Mouse (Mus musculus) lung, postnatal 4 days (tissue): ENCODE measurements around the gene Slc12a7.
"Not testable (repeated sequence)": the region's sequence is repeated elsewhere in the genome, so short reads cannot be mapped to it uniquely, and the experiment has no call there.

Experiments
- DNase-seq, 2 experiments: peaks; one replicate each; pipeline ENCODE4 v3.0.0; 2021

The Slc12a7 gene

DNA sequence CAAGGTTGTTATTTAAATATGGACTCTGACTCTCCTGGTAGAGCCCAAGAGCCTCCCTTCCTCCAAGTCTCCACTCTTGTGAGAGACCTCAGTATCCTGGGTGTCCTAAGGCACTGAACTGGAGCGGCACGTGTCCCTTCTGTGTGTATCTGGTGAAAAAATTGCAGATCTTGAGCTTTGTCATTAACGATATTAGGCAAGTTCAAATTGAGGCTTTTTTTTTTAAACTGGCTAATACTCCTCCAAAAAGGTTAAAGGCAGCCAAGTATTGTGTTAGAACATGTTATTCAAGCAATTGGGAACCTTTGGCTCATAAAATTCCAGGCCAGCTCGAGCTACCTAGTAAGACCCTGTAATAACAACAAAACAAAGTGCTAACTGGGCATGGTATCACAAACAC lies 12.7 kb upstream of the Slc12a7 start:
- no peak for DNase-seq

DNA sequence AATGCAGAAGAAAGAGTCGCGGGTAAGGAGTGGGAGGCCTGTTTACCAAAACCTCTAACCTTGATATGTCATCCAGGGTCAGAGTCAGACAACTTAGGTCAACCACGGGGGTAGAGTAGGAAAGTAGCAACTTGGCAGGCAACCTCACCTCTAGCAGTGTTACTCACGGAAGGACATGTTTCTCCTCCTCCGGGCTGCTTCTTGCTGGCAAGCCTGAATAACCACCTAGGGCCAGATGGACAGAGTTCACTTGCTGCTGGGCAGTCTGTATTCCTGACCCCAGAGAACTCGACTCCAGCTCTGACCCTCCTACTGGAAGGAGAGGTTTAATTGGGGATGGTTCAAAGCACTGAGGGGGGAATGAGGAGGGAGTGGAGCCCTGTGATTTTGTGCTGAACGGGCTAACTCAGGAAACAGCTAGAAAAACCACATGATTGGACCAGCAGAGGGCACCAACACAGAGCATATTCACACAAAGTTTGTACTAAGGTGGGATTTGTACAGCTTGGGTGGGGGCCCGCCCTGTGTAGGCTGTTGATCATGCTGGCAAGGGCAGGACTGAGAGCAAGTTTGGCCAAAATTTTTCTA lies 9.7 kb upstream of the Slc12a7 start:
- peak in 1 of 2 experiments; percentile 57 for DNase-seq

DNA sequence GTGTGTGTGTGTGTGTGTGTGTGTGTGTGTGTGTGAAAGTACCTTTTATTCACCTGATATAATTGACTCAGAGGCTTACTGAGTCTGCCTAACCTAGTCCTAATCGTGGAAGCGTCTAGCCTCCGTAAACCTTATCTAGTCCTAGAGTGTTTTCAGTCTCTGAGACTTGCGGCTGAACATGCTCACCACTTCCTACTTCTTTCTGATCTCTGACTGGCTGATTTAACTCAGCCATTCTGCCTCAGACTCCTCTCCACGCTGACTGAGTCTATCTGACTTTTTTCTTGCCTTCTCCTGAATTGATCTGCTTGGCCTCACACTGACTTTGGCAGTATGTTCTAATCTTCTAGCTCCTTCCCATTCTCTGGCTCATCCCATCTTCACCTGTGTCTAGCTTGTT lies 7.6 kb upstream of the Slc12a7 start:
- no peak for DNase-seq

DNA sequence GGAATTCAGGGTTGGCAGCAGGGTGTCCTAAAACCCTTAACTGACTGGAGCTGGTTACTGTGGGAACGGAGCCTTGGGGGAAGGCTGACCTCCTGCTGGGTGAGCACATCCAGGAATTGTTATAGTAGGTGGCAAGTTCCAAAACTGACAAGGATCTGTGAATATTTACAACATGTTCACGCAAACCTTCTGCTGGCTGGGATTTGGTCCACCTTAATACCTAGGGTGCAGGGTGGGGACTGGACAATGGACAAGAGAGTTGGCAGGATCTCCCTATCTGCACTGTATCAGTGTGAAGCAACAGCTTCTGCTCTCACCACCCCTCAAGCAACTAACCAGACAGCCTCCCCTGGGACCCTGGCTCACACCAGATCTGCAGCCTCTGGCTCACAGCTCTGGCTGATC lies 5.3 kb upstream of the Slc12a7 start:
- DNase-seq = no peak

DNA sequence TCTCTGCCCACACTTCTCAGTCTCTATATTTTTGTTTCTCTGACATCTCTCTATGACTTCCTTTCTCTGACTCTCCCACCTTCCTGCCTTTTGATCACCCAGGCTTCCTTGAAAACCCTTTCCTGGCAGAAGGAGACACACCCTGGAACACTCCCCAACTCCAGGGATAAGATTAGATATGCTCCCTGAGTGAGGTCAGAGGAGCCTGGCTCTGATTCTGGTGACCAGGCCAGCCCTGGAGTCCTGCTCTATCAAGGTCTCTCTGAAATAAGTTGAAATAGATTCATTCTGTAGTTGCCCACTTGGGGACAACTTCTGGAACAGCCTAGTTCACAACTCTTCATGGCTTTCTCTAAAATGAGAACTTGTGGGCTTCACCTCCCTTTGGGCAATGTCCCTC lies 4.3 kb upstream of the Slc12a7 start:
- no peak for DNase-seq

DNA sequence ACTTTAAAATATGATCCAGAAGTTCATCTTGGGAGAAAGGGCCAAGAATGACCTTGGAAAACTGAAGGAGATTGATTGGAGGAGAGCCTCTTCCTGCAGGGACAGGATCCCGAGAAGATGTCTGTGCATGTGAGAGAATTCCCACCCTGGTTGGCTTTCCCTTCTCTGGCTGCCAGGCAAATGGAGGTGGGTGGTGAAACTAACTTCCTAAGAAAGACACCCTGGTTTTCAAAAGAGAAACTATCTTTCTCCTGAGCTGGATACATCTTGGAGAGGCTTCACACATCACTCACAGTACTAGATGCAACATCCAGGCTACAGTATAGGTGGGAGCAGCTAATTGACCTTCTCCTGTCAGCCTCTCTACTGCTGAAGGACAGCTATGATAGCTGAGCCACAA lies 2.0 kb upstream of the Slc12a7 start:
- no peak for DNase-seq

DNA sequence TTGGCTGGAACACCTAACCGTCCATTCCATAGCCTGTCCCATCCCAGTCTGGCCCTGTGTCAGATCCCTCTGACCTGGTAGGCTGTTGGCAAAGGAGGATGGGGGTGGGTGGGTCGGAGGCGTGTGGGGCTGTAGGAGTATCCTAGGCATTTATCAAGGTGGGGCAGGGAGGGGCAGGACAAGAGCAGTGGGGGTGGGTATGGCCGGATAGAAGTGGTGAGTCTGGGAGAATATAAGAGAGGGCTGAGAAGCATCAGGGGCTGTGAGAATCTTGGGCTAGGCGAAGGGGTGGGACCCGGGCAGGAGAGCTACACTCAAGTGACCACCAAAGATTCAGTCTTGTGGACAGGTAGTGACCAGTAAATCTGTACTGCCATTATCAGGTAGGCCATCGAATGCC lies 659 bp upstream of the Slc12a7 start:
- no peak for DNase-seq

DNA sequence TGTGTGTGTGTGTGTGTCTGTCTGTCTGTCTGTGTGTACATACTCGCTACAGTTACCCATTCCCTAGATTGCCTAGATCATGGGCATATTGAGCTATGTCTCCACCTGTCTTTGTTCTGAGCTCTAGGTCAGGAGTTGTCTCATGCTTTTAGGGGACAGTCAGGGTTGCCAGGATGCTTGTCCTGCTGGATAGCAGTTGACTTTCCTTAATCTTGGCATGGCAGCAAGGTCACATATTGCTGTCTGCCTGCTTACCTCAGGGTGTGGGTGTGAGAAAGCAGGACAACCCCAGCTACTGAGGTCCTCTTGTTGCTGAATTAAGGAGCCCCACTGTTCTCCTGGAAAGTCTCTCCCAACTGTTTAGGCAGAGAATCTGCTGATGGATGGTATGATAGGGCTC lies 1.5 kb downstream of the Slc12a7 start:
- DNase-seq = no peak

DNA sequence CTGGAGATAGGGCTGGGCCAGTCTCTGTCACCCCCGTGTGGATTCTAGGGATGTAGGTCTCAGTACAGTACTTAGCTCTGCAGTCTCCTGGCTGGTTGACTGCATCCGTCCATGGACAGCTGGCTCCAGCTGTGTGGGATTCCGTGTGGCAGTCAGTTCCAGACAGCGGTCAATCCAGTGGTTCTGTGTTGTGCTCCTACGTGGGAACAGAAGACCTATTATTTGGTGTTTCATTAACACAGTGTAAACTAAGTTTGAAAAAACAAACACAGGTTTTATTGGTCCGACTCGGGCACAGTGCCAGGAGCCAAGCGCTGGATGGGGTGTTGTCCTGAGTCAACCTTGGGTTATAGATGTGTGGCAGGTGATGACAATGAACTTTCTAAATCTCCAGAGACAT lies 2.4 kb downstream of the Slc12a7 start:
- peak; percentile 35 to 64 for DNase-seq

DNA sequence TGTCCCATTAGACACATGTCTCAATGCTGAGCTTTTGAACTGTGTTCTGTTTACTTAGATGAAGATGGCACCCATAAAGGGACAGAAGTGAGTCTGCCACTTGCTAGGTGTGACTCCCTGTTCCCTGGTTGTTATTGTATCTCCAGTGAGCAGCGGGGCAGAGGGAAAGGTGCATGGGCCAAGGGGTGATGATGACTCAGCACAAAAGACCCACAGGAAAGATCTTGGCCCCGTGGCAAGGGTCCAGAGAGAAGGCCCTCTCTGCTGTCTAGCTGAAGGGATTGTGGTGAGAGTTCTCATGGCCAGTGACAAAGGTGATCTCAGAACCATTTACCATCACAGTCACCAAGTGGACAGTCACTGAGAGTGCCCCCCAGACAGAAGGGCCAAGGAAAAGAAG lies 3.0 kb downstream of the Slc12a7 start:
- no peak for DNase-seq

DNA sequence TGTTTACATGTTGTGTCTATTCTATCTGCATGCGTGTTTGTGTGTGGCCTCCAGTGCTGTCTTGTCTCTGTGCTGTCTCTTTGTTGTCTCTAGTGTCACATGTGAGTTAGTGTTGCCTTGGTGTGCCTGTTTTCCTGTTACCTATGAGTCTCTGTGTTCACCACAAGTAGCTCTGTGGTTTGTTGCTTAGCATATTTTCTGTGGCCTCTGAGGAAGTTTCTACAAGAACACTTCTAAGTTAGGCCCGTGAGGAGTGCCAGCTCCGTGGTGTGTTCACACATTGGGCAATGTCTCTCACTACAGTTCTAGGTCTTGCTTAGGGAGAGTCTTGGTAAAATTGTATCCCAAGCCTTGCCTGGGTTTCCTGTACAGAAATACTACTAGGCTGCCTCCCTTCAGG lies 4.0 kb downstream of the Slc12a7 start:
- DNase-seq = peak in 1 of 2 experiments; percentile 19

DNA sequence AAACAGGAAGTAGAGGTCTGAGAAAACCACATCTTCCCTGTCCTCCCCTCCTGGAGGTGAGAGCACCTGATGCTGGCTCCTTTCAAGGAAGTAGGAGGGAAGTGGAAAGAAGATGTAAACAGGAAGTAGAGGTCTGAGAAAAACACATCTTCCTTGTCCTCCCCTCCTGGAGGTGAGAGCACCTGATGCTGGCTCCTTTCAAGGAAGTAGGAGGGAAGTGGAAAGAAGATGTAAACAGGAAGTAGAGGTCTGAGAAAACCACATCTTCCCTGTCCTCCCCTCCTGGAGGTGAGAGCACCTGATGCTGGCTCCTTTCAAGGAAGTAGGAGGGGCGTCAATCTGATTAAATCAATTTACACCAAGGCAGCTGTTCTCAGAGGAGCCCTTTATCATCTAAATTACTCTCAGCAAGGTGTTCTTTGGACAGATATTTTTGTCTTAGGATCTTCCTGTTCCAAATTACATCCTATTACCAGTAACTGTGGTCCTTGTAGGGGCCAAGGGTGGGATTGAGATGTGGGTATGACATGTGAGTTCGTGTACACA lies 7.6 kb downstream of the Slc12a7 start:
- DNase-seq = not testable (repeated sequence)

DNA sequence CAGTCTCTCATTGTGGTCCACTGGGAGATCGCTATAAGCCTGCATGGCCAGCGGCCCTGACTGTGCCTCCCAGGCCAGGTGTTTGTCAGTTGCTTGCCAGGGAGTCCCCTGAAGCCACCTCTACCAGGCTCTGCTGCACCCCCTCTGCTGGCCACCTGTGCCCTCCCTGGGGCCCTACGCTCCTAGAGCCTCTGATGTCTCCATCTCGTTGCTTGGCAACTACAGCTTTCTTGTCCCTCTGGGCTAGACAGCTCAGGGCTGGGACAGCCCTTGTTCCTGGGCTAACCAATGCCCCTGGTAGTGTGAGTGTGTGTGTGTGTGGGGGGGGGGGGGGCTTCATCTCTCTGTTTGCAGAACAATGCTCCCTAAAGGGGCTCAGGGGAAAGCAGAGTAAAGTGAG lies 10.1 kb downstream of the Slc12a7 start:
- no peak for DNase-seq

DNA sequence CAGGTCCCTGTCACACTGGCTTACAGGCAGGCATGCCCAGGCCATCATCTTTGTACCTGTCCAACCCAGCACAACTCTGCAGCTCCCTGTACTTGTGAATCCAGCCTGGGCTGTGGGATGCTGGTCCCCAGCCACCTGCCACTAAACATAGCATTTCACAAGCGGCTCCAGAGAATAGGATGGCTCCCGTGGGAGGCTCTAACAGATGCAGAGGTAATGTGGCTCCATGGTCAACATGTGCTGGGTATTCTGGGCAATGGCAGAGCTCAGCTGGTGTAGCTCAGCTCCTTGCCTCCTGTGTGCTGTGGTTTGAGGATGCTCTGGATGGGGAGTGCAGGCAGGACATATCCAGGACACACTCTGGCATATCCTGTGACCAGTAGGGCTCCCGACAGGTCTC lies 10.8 kb downstream of the Slc12a7 start:
- no peak for DNase-seq

DNA sequence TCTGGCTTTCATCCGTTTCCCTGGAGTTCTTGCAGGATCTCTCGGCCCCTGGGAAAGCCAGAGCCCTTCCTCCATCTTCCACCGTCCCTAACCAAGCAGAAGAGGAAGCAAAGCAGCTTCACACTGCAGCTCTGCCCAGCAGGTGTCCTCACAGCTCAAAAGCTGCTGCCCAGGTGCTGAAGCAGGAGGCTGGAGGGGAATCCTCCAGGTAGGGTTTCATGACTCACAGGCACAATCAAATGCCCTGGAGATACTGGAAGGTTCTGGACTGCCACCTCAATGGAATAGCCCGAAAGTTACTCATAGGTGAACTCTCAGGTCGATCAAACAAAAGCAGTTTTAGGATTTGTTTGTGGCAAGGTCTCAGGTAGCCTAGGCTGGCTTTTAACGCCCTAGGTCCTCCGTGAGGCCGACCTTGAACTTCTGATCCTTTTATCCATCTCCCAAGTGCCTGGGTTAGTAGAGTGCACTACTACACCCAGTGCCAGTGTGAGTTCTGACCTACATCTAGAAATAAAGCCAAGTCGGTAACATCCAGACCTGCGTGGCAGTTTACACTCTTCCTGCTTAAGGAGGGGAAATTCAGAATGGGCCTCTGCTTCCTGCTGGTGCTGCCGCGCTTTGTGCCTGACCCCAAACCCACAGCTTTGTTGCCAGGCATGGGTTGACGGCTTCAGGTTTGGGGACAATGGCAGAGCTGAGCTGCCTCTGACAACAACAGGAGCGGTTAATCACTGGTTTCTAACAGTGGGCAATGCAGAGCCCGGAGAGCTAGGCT lies 16.0 kb downstream of the Slc12a7 start:
- peak in 1 of 2 experiments; percentile 43 for DNase-seq

DNA sequence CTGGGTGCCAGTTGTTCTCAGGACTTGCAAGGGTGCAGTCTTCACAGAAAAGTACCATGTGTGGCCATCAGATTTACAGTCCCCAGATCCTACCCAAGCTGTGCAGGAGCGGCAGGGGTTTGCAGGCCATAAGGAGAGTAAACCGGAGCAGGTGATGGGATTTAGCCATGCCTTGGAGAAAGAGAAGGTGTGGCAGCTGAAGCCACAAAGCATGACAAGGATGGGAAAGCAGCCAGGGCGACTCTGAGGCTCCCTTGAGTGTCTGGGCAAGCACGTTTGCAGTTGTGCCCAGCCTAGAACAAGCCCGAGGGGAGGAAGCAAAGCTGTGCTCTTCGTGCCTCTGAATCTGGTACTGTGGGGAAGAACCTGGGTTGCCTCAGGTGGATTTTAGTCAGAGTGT lies 17.5 kb downstream of the Slc12a7 start:
- DNase-seq = peak in 1 of 2 experiments; percentile 39

DNA sequence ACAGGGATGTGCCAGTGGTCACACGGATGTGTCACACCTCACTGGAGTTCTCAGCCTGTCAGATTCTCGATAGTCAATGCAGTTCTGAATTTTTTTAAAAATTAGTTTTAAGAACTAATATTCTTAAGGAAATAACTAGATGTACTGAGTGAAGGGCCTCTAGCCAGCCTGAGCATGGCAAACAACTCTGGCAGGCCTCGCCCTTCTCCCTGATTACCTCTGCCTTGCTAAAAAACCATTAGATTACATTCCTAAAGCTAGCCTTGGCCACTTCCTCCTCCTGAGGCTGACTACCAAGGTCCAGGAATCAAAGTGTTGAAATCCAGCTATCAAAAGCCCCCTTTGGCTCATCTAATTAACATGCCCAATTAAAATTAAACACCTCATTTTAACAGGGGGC lies 18.4 kb downstream of the Slc12a7 start:
- no peak for DNase-seq

DNA sequence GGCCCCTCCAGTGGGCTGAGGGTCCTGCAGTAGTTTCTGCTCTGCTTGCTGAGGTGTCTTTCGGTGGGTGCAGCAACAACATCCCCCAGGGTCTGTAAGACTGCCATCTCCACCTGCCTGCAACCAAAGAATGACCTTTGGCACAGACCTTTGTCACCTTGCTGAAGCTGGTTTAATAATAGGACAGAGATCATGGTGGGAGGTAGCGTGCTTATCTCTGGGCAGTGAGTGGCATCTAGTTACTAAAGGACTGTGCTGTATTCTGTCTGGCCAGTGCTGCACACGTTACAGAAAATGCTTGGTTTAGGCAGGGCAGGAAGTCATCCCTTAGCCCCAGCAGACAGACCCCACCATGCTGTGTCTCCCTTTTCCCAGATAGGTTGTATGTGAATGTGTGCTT lies 22.9 kb downstream of the Slc12a7 start:
- no peak for DNase-seq

DNA sequence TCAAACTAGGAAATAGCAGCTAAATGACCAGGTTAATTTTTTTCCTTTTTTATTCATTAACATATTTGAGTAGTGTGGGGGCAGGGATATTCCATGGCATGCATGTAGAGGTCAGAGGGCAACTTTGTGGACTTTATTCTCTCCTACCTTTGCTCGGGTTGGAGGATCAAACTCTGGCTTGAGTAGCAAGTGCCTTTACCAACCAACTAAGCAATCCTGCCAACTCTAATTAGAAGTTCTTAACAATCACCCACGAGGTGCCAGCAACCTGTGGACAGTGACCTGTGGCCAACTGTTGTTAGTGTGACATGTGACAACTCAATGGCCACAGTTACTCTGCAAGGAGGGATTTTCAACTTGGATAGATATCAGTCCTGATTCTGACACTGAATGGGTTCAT lies 24.0 kb downstream of the Slc12a7 start:
- DNase-seq = no peak

DNA sequence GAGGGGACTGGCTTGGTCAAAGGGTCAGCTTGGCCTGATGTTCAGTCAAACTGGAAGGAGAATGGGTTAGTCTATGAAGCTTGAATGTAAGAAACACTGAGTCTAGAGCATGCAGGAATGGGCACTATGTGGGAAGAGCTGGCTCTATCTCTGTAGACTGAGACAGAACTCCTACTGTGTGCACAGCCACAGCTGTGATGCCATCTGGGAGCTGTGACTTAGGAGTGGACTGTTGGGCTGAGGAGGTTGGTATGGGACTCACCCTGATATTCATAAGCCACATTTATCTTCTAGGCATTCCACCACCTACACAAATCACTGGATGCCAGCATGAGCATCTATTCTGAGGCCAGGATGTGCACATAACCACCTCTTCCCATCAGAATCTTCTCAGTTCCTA lies 24.5 kb downstream of the Slc12a7 start:
- DNase-seq = no peak

DNA sequence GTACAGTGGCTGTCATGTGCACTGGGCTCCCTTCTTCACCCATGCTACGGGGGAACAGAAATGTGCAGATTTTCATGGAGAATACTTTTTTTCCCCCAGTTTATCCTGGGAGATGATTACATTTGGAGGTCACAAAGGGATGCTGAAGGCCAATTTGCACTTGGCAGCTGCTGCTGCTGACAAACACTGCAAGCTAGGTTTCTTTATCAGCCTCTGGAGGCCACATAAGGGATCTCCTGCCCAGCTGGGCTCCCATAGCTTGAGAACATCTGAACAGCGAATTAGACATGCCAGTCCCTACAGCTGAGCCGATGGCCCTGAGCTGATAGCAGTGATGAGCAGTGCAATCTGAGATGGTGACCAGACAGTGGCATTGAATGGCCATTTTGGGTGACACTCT lies 26.7 kb downstream of the Slc12a7 start:
- DNase-seq = no peak

DNA sequence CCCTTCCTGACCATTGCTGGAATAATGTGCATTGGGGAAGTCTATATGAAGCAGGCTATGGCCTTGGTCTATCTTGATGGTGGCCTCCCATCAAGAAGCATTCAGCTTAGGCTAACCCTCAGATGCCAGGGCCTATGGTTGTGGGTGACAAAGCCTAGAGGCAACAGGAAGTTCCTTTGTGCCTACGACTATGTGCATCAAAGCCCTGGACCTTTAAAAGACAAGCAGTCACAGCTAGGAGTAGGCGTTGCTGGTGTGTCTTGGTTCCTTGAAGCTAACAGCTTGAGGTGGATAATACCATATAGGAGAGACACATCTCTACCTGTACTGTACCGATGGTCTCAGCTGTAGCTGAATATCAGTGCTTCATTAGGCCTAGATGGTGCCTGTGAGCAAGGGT lies 27.2 kb downstream of the Slc12a7 start:
- no peak for DNase-seq

DNA sequence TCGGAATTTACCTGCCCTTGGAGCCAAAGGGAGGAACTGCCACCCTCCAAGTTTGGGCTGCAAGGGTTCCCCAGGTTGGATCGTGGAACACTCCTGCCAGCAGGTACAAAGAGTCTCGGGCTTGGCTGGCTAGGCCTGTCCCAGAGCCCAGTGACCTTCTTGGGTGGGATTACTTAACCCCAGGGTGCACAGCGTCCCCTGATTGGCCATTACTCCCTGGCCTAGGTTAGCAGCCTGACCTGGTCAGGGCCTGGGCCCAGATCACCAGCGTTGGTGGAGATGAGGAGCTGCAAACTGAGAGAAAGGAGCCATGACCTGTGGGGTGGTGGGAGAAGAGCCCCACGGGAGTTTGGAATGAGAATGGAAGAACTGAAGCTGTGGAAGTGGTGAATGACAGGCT lies 30.0 kb downstream of the Slc12a7 start:
- no peak for DNase-seq

DNA sequence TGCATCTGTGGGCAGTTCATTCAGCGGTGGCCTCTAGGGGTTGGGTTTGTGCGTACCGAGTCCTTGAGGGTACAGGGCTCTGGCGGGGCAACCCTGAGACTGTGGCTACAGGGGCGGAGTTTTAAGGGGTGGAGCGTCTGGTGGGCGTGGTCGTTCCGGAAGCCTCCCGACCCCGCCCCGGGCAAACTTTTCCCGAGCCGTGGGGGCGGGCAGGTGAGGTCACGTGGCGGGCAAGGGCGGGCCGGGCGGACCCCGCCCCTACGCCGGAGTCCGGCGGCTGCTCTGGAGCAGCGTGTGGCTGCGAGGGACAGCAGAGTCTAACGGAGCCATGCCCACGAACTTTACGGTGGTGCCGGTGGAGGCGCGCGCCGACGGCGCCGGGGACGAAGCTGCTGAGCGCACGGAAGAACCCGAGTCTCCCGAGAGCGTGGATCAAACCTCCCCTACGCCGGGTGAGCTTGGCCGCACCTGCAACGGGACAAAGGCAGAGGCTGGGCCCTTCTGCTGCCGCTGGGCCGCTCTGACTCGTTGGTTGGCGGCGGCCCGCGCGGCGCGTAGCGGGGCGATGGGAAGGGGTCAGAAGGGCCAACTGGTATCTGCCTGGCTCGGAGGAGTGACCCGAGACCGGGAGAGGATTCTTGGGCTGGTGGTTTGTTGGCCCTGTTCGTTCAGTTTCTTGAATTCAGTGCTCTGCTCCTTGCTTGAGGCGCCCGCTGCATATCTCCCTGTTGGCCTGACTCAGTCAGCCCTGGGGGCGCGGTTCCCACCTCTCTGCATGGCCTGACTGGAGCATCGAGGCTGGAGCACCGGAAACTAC lies 30.8 kb downstream of the Slc12a7 start:
- peak; percentile 93 to 94 for DNase-seq
